Mouse (Mus musculus): Measurements from ENCODE around the gene Mfsd13b.

DNA sequence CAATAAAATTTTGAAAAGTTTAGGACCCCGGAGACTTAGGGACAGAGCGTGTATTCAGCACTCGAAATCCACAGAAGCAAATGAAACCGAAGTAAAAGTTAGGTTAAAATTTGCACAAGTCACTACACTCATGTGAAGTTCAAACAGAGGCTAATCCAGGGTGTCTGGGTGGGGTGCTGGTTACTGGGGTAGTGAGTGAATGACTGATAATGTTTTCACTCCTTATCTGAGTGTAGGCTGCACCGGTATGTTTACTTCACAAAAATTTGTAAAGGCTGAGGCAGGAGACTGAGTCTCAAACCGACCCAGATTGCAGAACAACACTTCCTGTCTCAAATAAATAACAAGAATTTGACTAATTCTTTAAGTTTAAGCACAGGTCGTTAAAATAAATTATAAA lies 13.1 kb upstream of the Mfsd13b start:
- TF ChIP-seq TAL1 (IDR thresholded peaks at IDR 0.05; ENCODE audit: low read length): peak; percentile 28; the same call in 1 of the 3 replicates
- TF ChIP-seq GATA1 (IDR thresholded peaks at IDR 0.05; ENCODE audit: low read length): peak; percentile 71
